Mouse (Mus musculus) stomach, embryonic 16.5 days (tissue): Measurements from ENCODE around the gene Brpf3. TPM values are rescaled to one million over a fixed set of nuclear protein-coding genes. Genes with fewer than 3 reads are reported as not detected.
"Not testable (repeated sequence)": the region's sequence is repeated elsewhere in the genome, so short reads cannot be mapped to it uniquely, and the experiment has no call there.

Source experiments
- ATAC-seq: fragments of 200-750 bp; cut with Nextera tagmentation; 2 replicates; pipeline ENCODE4 v1.8.0; 2017; ENCODE audit warnings: moderate number of reproducible peaks, moderate TSS enrichment; ENCODE audit not compliant: insufficient read depth, low FRiP score
- H3K27ac ChIP-seq: fragments of 300-500 bp; sonication (generic); 2 replicates; pipeline ENCODE4 v1.5.1; 2014; ENCODE audit warnings: low read length
- H3K27me3 ChIP-seq: fragments of 300-500 bp; sonication (generic); 2 replicates; pipeline ENCODE4 v1.6.1; 2014; ENCODE audit warnings: low read length, control low read depth, mixed read lengths; ENCODE audit not compliant: control insufficient read depth, insufficient read depth
- H3K36me3 ChIP-seq: fragments of 300-500 bp; sonication (generic); 2 replicates; pipeline ENCODE4 v1.6.1; 2014; ENCODE audit warnings: low read length; ENCODE audit not compliant: control insufficient read depth, insufficient read depth
- H3K4me1 ChIP-seq: fragments of 300-500 bp; sonication (generic); 2 replicates; pipeline ENCODE4 v1.6.1; 2014; ENCODE audit warnings: low read length, control low read depth, mixed read lengths; ENCODE audit not compliant: control insufficient read depth, insufficient read depth
- H3K4me2 ChIP-seq: fragments of 300-500 bp; sonication (generic); 2 replicates; pipeline ENCODE4 v1.6.1; 2014; ENCODE audit warnings: low read depth, low read length, mixed read lengths
- H3K4me3 ChIP-seq: fragments of 300-500 bp; sonication (generic); replicated peaks from 2 replicates; pipeline ENCODE4 v1.5.1; 2014; ENCODE audit warnings: mild to moderate bottlenecking, low read length
- H3K9ac ChIP-seq: fragments of 300-500 bp; sonication (generic); 2 replicates; pipeline ENCODE4 v1.6.1; 2014; ENCODE audit warnings: low read length
- H3K9me3 ChIP-seq: fragments of 300-500 bp; sonication (generic); replicated peaks from 2 replicates; pipeline ENCODE4 v1.6.1; 2016; ENCODE audit warnings: low read length, control low read depth; ENCODE audit not compliant: control insufficient read depth
- WGBS: fragments of 180-500 bp; shearing (Covaris S2); extraction: QIAGEN DNeasy Blood & Tissue Kit; methylation state at CpG from one replicate; pipeline ENCODE4 v1.1.7; 2014; 5-methylcytosine and 5-hydroxymethylcytosine counted together
- polyA plus RNA-seq: library from polyadenylated mRNA; unstranded; fragments of >200 nt; fragmentation: Nextera tagmentation; extraction: Ambion mirVana; gene quantifications from 2 replicates; pipeline ENCODE4 v1.2.1, GENCODE M21; 2015

Gene Brpf3
- polyA plus RNA-seq, 1 experiment from 2014 or later: 10.5 TPM

DNA sequence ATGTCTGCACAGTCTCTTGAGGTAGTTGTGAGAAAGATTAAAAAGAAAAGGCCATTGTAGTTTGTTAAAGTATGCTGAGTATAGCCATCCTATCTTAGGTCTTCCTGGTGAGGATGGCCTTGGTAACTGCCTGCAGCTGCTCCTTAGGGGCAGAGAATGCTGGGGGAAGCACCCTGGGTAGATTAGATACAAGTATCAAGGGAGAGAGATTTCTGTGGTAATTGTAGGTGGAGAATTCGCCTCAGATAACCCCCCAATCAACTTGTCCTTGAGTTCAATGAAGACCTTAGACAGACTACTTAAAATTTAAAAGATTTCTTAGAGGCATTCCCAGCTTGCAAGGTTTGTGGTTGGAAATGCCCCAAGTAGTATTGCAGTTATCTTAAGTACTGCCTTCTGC is 2.4 kb downstream of the Brpf3 start:
- no peak overlapping the region for H3K4me2 ChIP-seq
- peaks cover 16% of the 10 kb centered on the region; the same call in 1 of the 2 replicates for H3K36me3 ChIP-seq
- H3K9ac ChIP-seq: 0 out of 2 replicates have a peak overlapping the region, but pooled peaks have one; percentile 14
- no peak overlapping the region for H3K4me3 ChIP-seq
- no peaks in the 10 kb centered on the region for H3K9me3 ChIP-seq
- H3K27ac ChIP-seq: no peak overlapping the region
- no peaks in the 10 kb centered on the region for H3K27me3 ChIP-seq
- 82% methylated on average over 1 of the region's 1 CpGs for WGBS
- no peak for ATAC-seq
- peaks cover 21% of the 10 kb centered on the region for H3K4me1 ChIP-seq

GRCm38 (mm10) chr17:28804973-28805372 is 4.1 kb downstream of the Brpf3 start:
- peaks cover 12% of the 10 kb centered on the region; the same call in 1 of the 2 replicates for H3K4me1 ChIP-seq
- peaks cover 16% of the 10 kb centered on the region; the same call in 1 of the 2 replicates for H3K36me3 ChIP-seq
- H3K9me3 ChIP-seq: no peaks in the 10 kb centered on the region
- no peak overlapping the region for H3K4me2 ChIP-seq
- no peak overlapping the region for H3K9ac ChIP-seq
- 90% methylated on average over 6 of the region's 6 CpGs for WGBS
- no peak for ATAC-seq
- H3K4me3 ChIP-seq: no peak overlapping the region
- H3K27ac ChIP-seq: no peak overlapping the region
- no peaks in the 10 kb centered on the region for H3K27me3 ChIP-seq

DNA sequence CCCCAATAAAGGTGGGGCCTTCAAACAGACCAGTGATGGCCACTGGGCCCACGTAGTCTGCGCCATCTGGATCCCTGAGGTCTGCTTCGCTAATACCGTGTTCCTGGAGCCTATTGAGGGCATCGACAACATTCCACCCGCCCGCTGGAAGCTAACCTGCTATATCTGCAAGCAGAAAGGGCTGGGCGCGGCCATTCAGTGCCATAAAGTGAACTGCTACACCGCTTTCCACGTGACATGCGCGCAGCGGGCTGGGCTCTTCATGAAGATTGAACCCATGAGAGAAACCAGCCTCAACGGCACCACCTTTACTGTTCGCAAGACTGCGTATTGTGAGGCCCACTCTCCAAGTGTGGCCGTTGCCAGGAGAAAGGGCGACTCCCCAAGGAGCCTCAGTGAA is 5.9 kb downstream of the Brpf3 start:
- Histone ChIP-seq H3K4me3 (no peak overlapping the region), H3K9me3 (no peaks in the 10 kb centered on the region), H3K9ac (no peak overlapping the region), H3K27ac (no peak overlapping the region), H3K36me3 (peaks cover 16% of the 10 kb centered on the region; the same call in 1 of the 2 replicates), H3K4me2 (no peak overlapping the region), H3K27me3 (no peaks in the 10 kb centered on the region), H3K4me1 (peaks cover 8% of the 10 kb centered on the region; the same call in 1 of the 2 replicates)
- WGBS: 95% methylated on average over 19 of the region's 19 CpGs
- no peak for ATAC-seq

DNA sequence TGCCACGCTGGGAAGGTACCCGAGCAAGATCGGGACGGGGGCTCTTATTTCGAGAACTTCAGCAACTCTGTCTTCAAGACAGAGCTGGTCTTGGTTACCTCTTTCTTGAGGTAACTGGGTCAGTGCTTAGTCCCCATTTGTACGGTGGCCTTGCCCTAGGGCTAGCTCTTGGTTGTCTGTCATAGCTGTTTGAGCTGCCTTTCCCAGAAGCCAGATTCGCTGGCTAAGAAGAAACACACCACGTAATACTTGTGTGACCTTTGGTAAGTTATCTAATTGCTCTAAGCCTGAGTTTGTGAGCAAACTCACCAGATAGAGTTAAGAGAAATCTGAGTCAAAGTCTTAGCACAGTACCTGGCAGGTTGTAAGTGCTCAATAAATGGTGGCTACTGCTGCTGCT is 7.8 kb downstream of the Brpf3 start:
- WGBS: 92% methylated on average over 8 of the region's 8 CpGs
- Histone ChIP-seq H3K9ac (no peak overlapping the region), H3K4me3 (no peak overlapping the region), H3K36me3 (peaks cover 23% of the 10 kb centered on the region; the same call in 1 of the 2 replicates), H3K4me1 (no peaks in the 10 kb centered on the region), H3K4me2 (no peak overlapping the region), H3K27ac (no peak overlapping the region), H3K9me3 (no peaks in the 10 kb centered on the region), H3K27me3 (no peaks in the 10 kb centered on the region)
- no peak for ATAC-seq

DNA sequence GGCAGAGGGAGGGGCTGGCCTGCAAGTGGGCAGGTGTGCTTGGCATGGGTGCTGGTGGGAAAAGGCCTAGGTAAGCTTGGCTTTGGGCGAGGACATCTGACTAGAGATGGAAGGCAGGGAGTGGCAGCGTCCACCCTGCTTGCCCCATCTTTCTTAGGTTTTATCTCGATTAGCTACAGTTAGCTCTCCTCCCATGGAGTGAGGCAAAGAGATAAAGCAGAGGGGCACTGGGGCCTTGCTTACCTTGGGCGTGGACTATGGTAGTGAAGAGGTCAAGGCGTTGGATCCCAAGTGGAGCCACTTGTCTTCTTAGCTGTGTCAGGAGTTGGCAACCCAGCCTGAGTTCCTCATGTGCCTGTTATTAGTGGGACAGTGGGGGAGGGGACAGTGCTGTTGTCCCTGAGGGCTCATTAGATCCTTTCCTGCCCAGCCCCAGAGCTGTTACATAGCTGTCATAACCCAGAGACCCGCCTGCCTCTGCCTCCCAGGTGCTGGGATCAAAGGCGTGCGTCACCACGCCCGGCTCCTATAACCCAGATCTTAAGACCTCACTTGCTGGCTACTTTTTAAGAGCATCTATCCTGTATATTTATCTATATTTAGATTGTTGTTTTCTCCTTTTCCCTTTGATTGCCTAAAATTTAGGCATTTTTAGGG is 8.4 kb downstream of the Brpf3 start:
- no peak overlapping the region for H3K4me3 ChIP-seq
- H3K27me3 ChIP-seq: no peaks in the 10 kb centered on the region
- WGBS: 82% methylated on average over 10 of the region's 10 CpGs
- peaks cover 23% of the 10 kb centered on the region; the same call in 1 of the 2 replicates for H3K36me3 ChIP-seq
- H3K4me2 ChIP-seq: no peak overlapping the region
- ATAC-seq: peak; percentile 54; the same call in 1 of the 2 replicates
- no peak overlapping the region for H3K9ac ChIP-seq
- no peak overlapping the region for H3K27ac ChIP-seq
- no peaks in the 10 kb centered on the region for H3K4me1 ChIP-seq
- no peaks in the 10 kb centered on the region for H3K9me3 ChIP-seq

DNA sequence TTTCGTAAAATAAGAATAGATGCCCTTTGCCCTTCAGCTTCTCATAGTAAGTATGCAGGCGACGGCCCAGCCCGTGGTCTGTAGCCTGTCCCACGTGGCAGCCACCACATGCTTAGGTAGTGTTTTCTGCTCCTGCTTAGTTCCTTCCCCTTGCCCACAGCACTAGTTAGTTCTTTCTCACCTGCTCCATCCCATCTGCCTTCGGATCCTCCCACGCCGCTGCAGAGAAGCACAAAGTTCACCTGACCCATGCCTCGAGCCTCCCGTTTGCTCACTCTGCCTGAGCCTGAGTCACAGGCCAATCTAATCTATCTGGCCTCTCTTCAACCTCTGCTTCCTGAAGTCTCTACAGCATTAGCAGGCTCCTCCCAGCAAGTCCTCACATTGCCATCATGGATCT is 11.5 kb downstream of the Brpf3 start:
- no peaks in the 10 kb centered on the region for H3K27me3 ChIP-seq
- no peak overlapping the region for H3K9ac ChIP-seq
- ATAC-seq: no peak; the same call in 1 of the 2 replicates
- WGBS: 87% methylated on average over 10 of the region's 10 CpGs
- no peak overlapping the region for H3K27ac ChIP-seq
- H3K4me1 ChIP-seq: no peaks in the 10 kb centered on the region
- H3K36me3 ChIP-seq: peaks cover 12% of the 10 kb centered on the region
- no peak overlapping the region for H3K4me3 ChIP-seq
- no peak overlapping the region for H3K4me2 ChIP-seq
- no peaks in the 10 kb centered on the region for H3K9me3 ChIP-seq

GRCm38 (mm10) chr17:28814529-28815097 is 13.7 kb downstream of the Brpf3 start:
- no peak overlapping the region for H3K4me3 ChIP-seq
- ATAC-seq: no peak
- H3K4me2 ChIP-seq: no peak overlapping the region
- H3K27ac ChIP-seq: no peak overlapping the region
- H3K9me3 ChIP-seq: no peaks in the 10 kb centered on the region
- H3K36me3 ChIP-seq: peaks cover 31% of the 10 kb centered on the region
- H3K27me3 ChIP-seq: no peaks in the 10 kb centered on the region
- 87% methylated on average over 18 of the region's 18 CpGs for WGBS
- H3K9ac ChIP-seq: no peak overlapping the region
- H3K4me1 ChIP-seq: no peaks in the 10 kb centered on the region

DNA sequence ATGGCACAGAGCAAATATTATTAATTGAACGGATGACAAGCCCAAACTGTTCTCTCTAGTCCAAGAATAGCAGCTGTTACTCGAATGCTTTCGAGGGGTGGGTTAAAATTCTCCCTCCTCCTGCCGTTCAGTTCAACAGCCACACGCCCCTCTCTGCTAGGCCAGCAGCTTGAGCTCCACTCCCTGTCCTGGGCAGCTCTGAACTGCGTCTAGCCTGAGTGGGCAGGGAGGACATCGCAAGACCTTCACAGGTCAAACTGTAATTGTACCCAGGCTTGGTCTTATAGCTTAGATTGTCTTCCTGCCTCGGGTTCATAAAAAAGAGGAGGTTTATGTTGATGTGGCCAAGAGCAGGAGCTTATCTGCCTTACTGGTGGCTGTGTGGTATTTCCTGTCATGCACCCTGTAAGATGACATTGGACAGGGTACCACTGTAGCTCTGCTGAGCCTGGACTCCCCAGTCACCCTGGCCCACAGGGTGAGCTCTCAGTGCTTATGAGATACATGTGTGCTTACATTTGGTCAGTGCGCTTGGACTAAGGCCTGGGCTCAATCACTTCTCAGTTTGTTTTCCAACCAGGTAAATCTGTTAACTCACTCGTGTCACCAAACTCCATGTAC is 14.6 kb downstream of the Brpf3 start:
- Histone ChIP-seq H3K27ac (no peak overlapping the region), H3K4me1 (no peaks in the 10 kb centered on the region), H3K36me3 (peaks cover 31% of the 10 kb centered on the region), H3K4me2 (no peak overlapping the region), H3K9me3 (no peaks in the 10 kb centered on the region), H3K4me3 (no peak overlapping the region), H3K9ac (no peak overlapping the region), H3K27me3 (no peaks in the 10 kb centered on the region)
- ATAC-seq: no peak
- 55% methylated on average over 10 of the region's 10 CpGs for WGBS

DNA sequence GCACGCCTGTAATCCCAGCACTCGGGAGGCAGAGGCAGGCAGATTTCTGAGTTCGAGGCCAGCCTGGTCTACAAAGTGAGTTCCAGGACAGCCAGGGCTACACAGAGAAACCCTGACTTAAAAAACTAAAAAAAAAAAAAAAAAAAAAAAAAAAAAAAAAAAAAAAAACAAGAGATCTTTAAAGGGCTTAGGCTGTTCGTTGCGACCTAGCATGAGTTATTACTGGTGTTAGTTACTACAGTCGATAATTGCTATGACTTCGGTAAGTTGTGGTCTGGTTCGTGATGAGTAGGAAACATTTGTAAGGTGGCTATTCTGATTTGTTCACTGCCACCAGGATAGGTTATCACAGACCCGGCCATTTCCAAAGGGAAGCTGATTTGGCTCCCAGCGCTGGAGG is 15.4 kb downstream of the Brpf3 start:
- 90% methylated on average over 9 of the region's 10 CpGs for WGBS
- peaks cover 31% of the 10 kb centered on the region for H3K36me3 ChIP-seq

More for the DNA sequence above, 15.4 kb downstream of the Brpf3 start:
- H3K4me1 ChIP-seq, ATAC-seq, H3K27me3 ChIP-seq, H3K9me3 ChIP-seq, H3K4me2 ChIP-seq, H3K9ac ChIP-seq, H3K27ac ChIP-seq, H3K4me3 ChIP-seq: not testable (repeated sequence)
